Mouse (Mus musculus): ENCODE measurements around the gene Sys1.

GRCm38 (mm10) chr2:164440314-164440713, 16.4 kb upstream of the Sys1 start:
- TF ChIP-seq CTCF (IDR thresholded peaks at IDR 0.05; ENCODE audit: borderline replicate concordance, insufficient read depth, low read depth, low read length) (no peak), POLR2A (IDR thresholded peaks at IDR 0.05; ENCODE audit: borderline replicate concordance, insufficient read depth, low read length) (no peak)

All from cerebellum, adult 2 months (tissue).